20 mouse cellular contexts compared by ENCODE assay signal in the genomic region with DNA sequence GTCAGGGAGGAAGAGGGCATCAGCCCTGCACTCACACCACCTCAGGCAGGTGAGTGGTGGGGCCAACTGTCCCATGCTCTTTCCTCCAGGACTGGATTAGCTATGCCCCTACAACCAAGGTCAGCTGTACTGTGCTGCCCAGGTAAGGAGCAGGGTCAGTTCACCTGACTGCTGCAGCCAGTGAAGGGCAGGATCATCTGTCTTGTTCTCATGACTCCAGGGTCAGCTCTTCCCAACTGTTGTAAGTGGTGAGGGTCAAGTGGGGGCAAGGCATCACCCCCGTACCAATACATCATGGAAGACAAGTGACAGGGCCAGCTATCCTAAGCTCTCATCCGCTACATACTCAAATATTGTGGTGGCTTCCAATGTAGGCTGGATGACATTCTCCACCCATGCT. TPM values are rescaled to one million over a fixed set of nuclear protein-coding genes. Genes with fewer than 3 reads are reported as not detected.
DNase-seq lines count a peak whose midpoint lies in the region; ATAC-seq and TF ChIP-seq lines count a peak whose summit lies in the region.
"Had no signal": no experiment of that assay in that cellular context is flagged by ENCODE, and none has a peak within 500 bp of the region (broad histone marks: within the 10 kb centered on the region; RNA-seq: fewer than 3 reads in every experiment).

No protein-coding gene starts in this region.

- H3K9me3 ChIP-seq in embryonic facial prominence, embryonic 13.5 days = no peaks in the 10 kb centered on the region
- no peaks in the 10 kb centered on the region for H3K9me3 ChIP-seq in embryonic facial prominence, embryonic 10.5 days
- no peaks in the 10 kb centered on the region for H3K9me3 ChIP-seq in hindbrain, embryonic 13.5 days
- no peaks in the 10 kb centered on the region for H3K9me3 ChIP-seq in hindbrain, embryonic 12.5 days (replicated peaks)
- no peaks in the 10 kb centered on the region for H3K9me3 ChIP-seq in MEL (replicated peaks; ENCODE audit: insufficient read depth, low read length)
- H3K9me3 ChIP-seq in liver, embryonic 16.5 days (replicated peaks; ENCODE audit: control insufficient read depth, low read length) = no peaks in the 10 kb centered on the region
- H3K9me3 ChIP-seq: kidney, embryonic 15.5 days; midbrain, embryonic 12.5 days had no signal

- TF ChIP-seq EP300 in MEL (IDR thresholded peaks at IDR 0.05; ENCODE audit: low read depth in 1 of 2, low read length in 2 of 2) = no peak

- no peak for TF ChIP-seq POLR2A in MEL (IDR thresholded peaks at IDR 0.05; ENCODE audit: control insufficient read depth in 1 of 2, insufficient read depth in 1 of 2, low read depth in 1 of 2, low read length in 2 of 2, poor library complexity in 1 of 2)

- no peaks in the 10 kb centered on the region for H3K4me1 ChIP-seq in embryonic facial prominence, embryonic 13.5 days
- no peaks in the 10 kb centered on the region for H3K4me1 ChIP-seq in embryonic facial prominence, embryonic 10.5 days
- no peaks in the 10 kb centered on the region for H3K4me1 ChIP-seq in hindbrain, embryonic 13.5 days (replicated peaks)
- no peaks in the 10 kb centered on the region for H3K4me1 ChIP-seq in hindbrain, embryonic 12.5 days
- H3K4me1 ChIP-seq in MEL (ENCODE audit: control insufficient read depth in 1 of 2, insufficient read depth in 2 of 2, low read length in 2 of 2) = peaks cover 22 to 23% of the 10 kb centered on the region in 2 experiments
- H3K4me1 ChIP-seq in liver, embryonic 16.5 days (ENCODE audit: control insufficient read depth, low read depth, low read length) = peaks cover 41% of the 10 kb centered on the region
- H3K4me1 ChIP-seq: kidney, embryonic 15.5 days; midbrain, embryonic 12.5 days had no signal

- 0 out of 2 replicates have a peak, but pooled peaks cover 8% of the 10 kb centered on the region for H3K36me3 ChIP-seq in embryonic facial prominence, embryonic 13.5 days
- no peaks in the 10 kb centered on the region; the same call in 1 of the 2 replicates for H3K36me3 ChIP-seq in embryonic facial prominence, embryonic 10.5 days (replicated peaks)
- H3K36me3 ChIP-seq in hindbrain, embryonic 13.5 days = peaks cover 12% of the 10 kb centered on the region
- no peaks in the 10 kb centered on the region for H3K36me3 ChIP-seq in hindbrain, embryonic 12.5 days
- H3K36me3 ChIP-seq in MEL (ENCODE audit: control insufficient read depth in 1 of 2, insufficient read depth in 2 of 2, low read length in 2 of 2) = peaks cover 0 to 31% of the 10 kb centered on the region in 2 experiments; a peak in 2 of 4 replicates
- H3K36me3 ChIP-seq in liver, embryonic 16.5 days (ENCODE audit: control insufficient read depth, insufficient read depth) = no peaks in the 10 kb centered on the region; the same call in 1 of the 2 replicates
- H3K36me3 ChIP-seq: kidney, embryonic 15.5 days; midbrain, embryonic 12.5 days had no signal

- 94% methylated on average over 2 of the region's 2 CpGs for WGBS in embryonic facial prominence, embryonic 13.5 days
- 92% methylated on average over 2 of the region's 2 CpGs for WGBS in embryonic facial prominence, embryonic 10.5 days
- 98% methylated on average over 2 of the region's 2 CpGs for WGBS in hindbrain, embryonic 13.5 days
- WGBS in hindbrain, embryonic 12.5 days = 96% methylated on average over 2 of the region's 2 CpGs
- WGBS in liver, embryonic 16.5 days (ENCODE audit: insufficient replicate concordance) = 91% methylated on average over 2 of the region's 2 CpGs

- no peak overlapping the region for H3K9ac ChIP-seq in embryonic facial prominence, embryonic 13.5 days
- H3K9ac ChIP-seq in hindbrain, embryonic 13.5 days = no peak overlapping the region
- no peak overlapping the region for H3K9ac ChIP-seq in hindbrain, embryonic 12.5 days
- H3K9ac ChIP-seq in MEL (ENCODE audit: control insufficient read depth, low read depth, low read length, poor library complexity, severe bottlenecking) = no peak overlapping the region
- H3K9ac ChIP-seq in liver, embryonic 16.5 days (ENCODE audit: low read depth, low read length) = peak overlapping the region; percentile 44
- H3K9ac ChIP-seq: kidney, embryonic 15.5 days; midbrain, embryonic 12.5 days had no signal

- H3K4me3 ChIP-seq in embryonic facial prominence, embryonic 13.5 days = no peak overlapping the region
- H3K4me3 ChIP-seq in embryonic facial prominence, embryonic 10.5 days = no peak overlapping the region
- H3K4me3 ChIP-seq in hindbrain, embryonic 13.5 days = no peak overlapping the region
- no peak overlapping the region for H3K4me3 ChIP-seq in hindbrain, embryonic 12.5 days
- no peak overlapping the region for H3K4me3 ChIP-seq in MEL (ENCODE audit: control insufficient read depth in 1 of 2, insufficient read depth in 1 of 2, low read depth in 2 of 2, low read length in 2 of 2)
- H3K4me3 ChIP-seq in liver, embryonic 16.5 days (ENCODE audit: low read depth, low read length) = no peak overlapping the region
- H3K4me3 ChIP-seq: kidney, embryonic 15.5 days; midbrain, embryonic 12.5 days had no signal

- no peak for DNase-seq in embryonic facial prominence, embryonic 10.5 days (ENCODE audit: low spot score)
- DNase-seq in MEL (ENCODE audit: low read depth, low spot score) = no peak
- no peak for DNase-seq in left cerebral cortex, postnatal 36 days (ENCODE audit: low spot score in 2 of 2)
- no peak for DNase-seq in gastrocnemius, postnatal 25 days
- DNase-seq: adrenal gland, adult 8-10 months; cerebellum, adult 9-11 months; heart, postnatal 14 days; kidney, postnatal 4 days; layer of hippocampus, adult 9-11 months; lung, adult 2 months; lung, postnatal 4 days had no signal

- TF ChIP-seq CTCF in MEL (IDR thresholded peaks at IDR 0.05 in 2 of 3, conservative IDR thresholded peaks at IDR 0.05 in 1 of 3; ENCODE audit: control insufficient read depth in 1 of 3, insufficient read depth in 1 of 3, low read depth in 2 of 3, low read length in 3 of 3, poor library complexity in 1 of 3, severe bottlenecking in 1 of 3) = no peak

- no peak overlapping the region for H3K27ac ChIP-seq in embryonic facial prominence, embryonic 13.5 days
- no peak overlapping the region for H3K27ac ChIP-seq in embryonic facial prominence, embryonic 10.5 days (replicated peaks)
- no peak overlapping the region for H3K27ac ChIP-seq in hindbrain, embryonic 13.5 days
- H3K27ac ChIP-seq in hindbrain, embryonic 12.5 days = no peak overlapping the region
- peak overlapping the region; percentile 95 for H3K27ac ChIP-seq in MEL (ENCODE audit: control insufficient read depth, low read depth, low read length)
- peak overlapping the region; percentile 92 for H3K27ac ChIP-seq in liver, embryonic 16.5 days (ENCODE audit: low read length)
- H3K27ac ChIP-seq: hindbrain, postnatal 0 days; kidney, embryonic 15.5 days; midbrain, embryonic 12.5 days had no signal

- intact Hi-C loops in left cerebral cortex, postnatal 36 days (cut with DNase I) = loop anchor here (5.0 kb wide), 1 partner anchor 118 kb away; no protein-coding TSS in a partner anchor

- H3K4me2 ChIP-seq in embryonic facial prominence, embryonic 13.5 days = no peak overlapping the region
- H3K4me2 ChIP-seq in hindbrain, embryonic 13.5 days = no peak overlapping the region
- no peak overlapping the region for H3K4me2 ChIP-seq in hindbrain, embryonic 12.5 days (replicated peaks)
- H3K4me2 ChIP-seq in liver, embryonic 16.5 days (ENCODE audit: low read depth, low read length) = no peak overlapping the region
- H3K4me2 ChIP-seq: kidney, embryonic 15.5 days; midbrain, embryonic 12.5 days had no signal

- no peak for TF ChIP-seq RAD21 in MEL (IDR thresholded peaks at IDR 0.05; ENCODE audit: low read depth, low read length)

- peak; percentile 32; the same call in 1 of the 2 replicates for ATAC-seq in embryonic facial prominence, embryonic 13.5 days (ENCODE audit: insufficient number of reproducible peaks, insufficient read depth, low FRiP score, low TSS enrichment, low read depth)
- ATAC-seq in hindbrain, embryonic 13.5 days (ENCODE audit: low FRiP score) = peak; percentile 54; the same call in 1 of the 2 replicates
- ATAC-seq in hindbrain, embryonic 12.5 days (ENCODE audit: low FRiP score) = no peak
- no peak for ATAC-seq in liver, embryonic 16.5 days (ENCODE audit: low read depth)
- ATAC-seq: hindbrain, postnatal 0 days; intestine, postnatal 0 days had no signal

- no peaks in the 10 kb centered on the region for H3K79me2 ChIP-seq in MEL (ENCODE audit: control insufficient read depth, insufficient read depth, low read length, poor library complexity)

- H3K27me3 ChIP-seq in embryonic facial prominence, embryonic 13.5 days = no peaks in the 10 kb centered on the region
- H3K27me3 ChIP-seq in embryonic facial prominence, embryonic 10.5 days (replicated peaks; ENCODE audit: low read depth, poor library complexity, severe bottlenecking) = no peaks in the 10 kb centered on the region
- no peaks in the 10 kb centered on the region for H3K27me3 ChIP-seq in hindbrain, embryonic 13.5 days
- H3K27me3 ChIP-seq in hindbrain, embryonic 12.5 days = no peaks in the 10 kb centered on the region
- H3K27me3 ChIP-seq in MEL (ENCODE audit: control insufficient read depth in 1 of 2, insufficient read depth in 2 of 2, low read length in 2 of 2) = no peaks in the 10 kb centered on the region
- no peaks in the 10 kb centered on the region for H3K27me3 ChIP-seq in liver, embryonic 16.5 days (ENCODE audit: control insufficient read depth, insufficient read depth, low read depth, low read length)
- H3K27me3 ChIP-seq: kidney, embryonic 15.5 days; midbrain, embryonic 12.5 days; Patski had no signal

RNA-seq across cellular contexts. Expression of a gene that starts 41.8 kb away (rescaled TPM):
- polyA plus RNA-seq in embryonic facial prominence, embryonic 13.5 days (2015; fragmentation: Nextera tagmentation; extraction: Ambion mirVana) = 29.9 and 30.5 TPM in 2 replicates
- 33.8 and 36.6 TPM in 2 replicates for polyA plus RNA-seq in embryonic facial prominence, embryonic 10.5 days (2016; fragmentation: Nextera tagmentation; extraction: Ambion mirVana)
- 81.5 and 86.8 TPM in 2 replicates for polyA plus RNA-seq in hindbrain, embryonic 13.5 days (2015; fragmentation: Nextera tagmentation; extraction: Ambion mirVana)
- 54.5 and 58.7 TPM in 2 replicates for polyA plus RNA-seq in hindbrain, embryonic 12.5 days (2016; fragmentation: Nextera tagmentation; extraction: Ambion mirVana)
- total RNA-seq in MEL (2012; rRNA removed) = 19.6 and 21.7 TPM in 2 replicates
- 10 to 100 TPM in 1 of 2 experiments, not detected in 1; 17.7 TPM for polyA plus RNA-seq in MEL (2012; ENCODE audit: insufficient read depth in 1 of 2, insufficient read length in 2 of 2, low read depth in 1 of 2, low replicate concordance in 2 of 2, missing spikeins in 1 of 2)
- 11.7 and 12.6 TPM in 2 replicates for polyA plus RNA-seq in liver, embryonic 16.5 days (2015; fragmentation: Nextera tagmentation; extraction: Ambion mirVana)
- total RNA-seq in left cerebral cortex, postnatal 36 days (2021) = 100 to 1,000 TPM; 114 to 127 TPM
- total RNA-seq in gastrocnemius, postnatal 25 days (2021) = 1 to 10 TPM; 8.1 to 8.5 TPM

RNA-seq across cellular contexts. Expression of a gene that starts 52.2 kb away (rescaled TPM):
- polyA plus RNA-seq in embryonic facial prominence, embryonic 13.5 days (2015; fragmentation: Nextera tagmentation; extraction: Ambion mirVana) = 13.0 and 13.7 TPM in 2 replicates
- polyA plus RNA-seq in embryonic facial prominence, embryonic 10.5 days (2016; fragmentation: Nextera tagmentation; extraction: Ambion mirVana) = 19.1 and 21.0 TPM in 2 replicates
- polyA plus RNA-seq in hindbrain, embryonic 13.5 days (2015; fragmentation: Nextera tagmentation; extraction: Ambion mirVana) = 16.0 and 16.3 TPM in 2 replicates
- 15.9 and 16.1 TPM in 2 replicates for polyA plus RNA-seq in hindbrain, embryonic 12.5 days (2016; fragmentation: Nextera tagmentation; extraction: Ambion mirVana)
- 2.5 and 2.9 TPM in 2 replicates for total RNA-seq in MEL (2012; rRNA removed)
- 1 to 10 TPM in 1 of 2 experiments, not detected in 1; 3.3 TPM for polyA plus RNA-seq in MEL (2012; ENCODE audit: insufficient read depth in 1 of 2, insufficient read length in 2 of 2, low read depth in 1 of 2, low replicate concordance in 2 of 2, missing spikeins in 1 of 2)
- 7.0 and 7.3 TPM in 2 replicates for polyA plus RNA-seq in liver, embryonic 16.5 days (2015; fragmentation: Nextera tagmentation; extraction: Ambion mirVana)
- 1 to 10 TPM; 8.9 to 9.2 TPM for total RNA-seq in left cerebral cortex, postnatal 36 days (2021)
- total RNA-seq in gastrocnemius, postnatal 25 days (2021) = 10 to 100 TPM; 13.6 to 14.4 TPM

Comparison
In these comparisons a context has a peak if more than half of its experiments do, and no peak if none do; other contexts are left out.
1. ATAC-seq: peak in embryonic facial prominence, embryonic 13.5 days (single experiment) and hindbrain, embryonic 13.5 days (single experiment); none in hindbrain, embryonic 12.5 days (single experiment) and liver, embryonic 16.5 days (single experiment).
2. H3K27ac ChIP-seq: peak in MEL (single experiment) and liver, embryonic 16.5 days (single experiment); none in embryonic facial prominence, embryonic 13.5 days (single experiment), embryonic facial prominence, embryonic 10.5 days (single experiment), hindbrain, embryonic 13.5 days (single experiment) and hindbrain, embryonic 12.5 days (single experiment).